Mouse (Mus musculus) cortical plate, adult 2 months (tissue): ENCODE measurements at regions not wholly inside any gene's neighbourhood (a gene's known extent, or its start where the extent isn't known, plus 50 kb on each side); places are given as distances from the start of the nearest gene placed in this dataset.

Source experiments
- CTCF ChIP-seq: fragments of 200-500 bp; IDR thresholded peaks from 2 replicates; pipeline ENCODE4 v1.5.1; 2011; ENCODE audit warnings: mild to moderate bottlenecking, control low read depth, low read length; ENCODE audit not compliant: insufficient read depth; ENCODE audit errors: extremely low read depth
- POLR2A ChIP-seq: fragments of 200-500 bp; IDR thresholded peaks from 2 replicates; pipeline ENCODE4 v1.6.1; 2011; ENCODE audit warnings: mild to moderate bottlenecking, low read length, control low read depth; ENCODE audit not compliant: insufficient read depth; ENCODE audit errors: extremely low read depth

GRCm38 (mm10) chr10:118796512-118796911 lies 73.5 kb downstream of the Dyrk2 start:
- no peak for TF ChIP-seq CTCF
- no peak for TF ChIP-seq POLR2A
